Mouse (Mus musculus): ENCODE results near the gene Pard6a. TPM values are rescaled to one million over a fixed set of nuclear protein-coding genes. Genes with fewer than 3 reads are reported as not detected.

Pard6a gene
- polyA plus RNA-seq, 1 experiment from 2014 or later: 18.0 TPM

DNA sequence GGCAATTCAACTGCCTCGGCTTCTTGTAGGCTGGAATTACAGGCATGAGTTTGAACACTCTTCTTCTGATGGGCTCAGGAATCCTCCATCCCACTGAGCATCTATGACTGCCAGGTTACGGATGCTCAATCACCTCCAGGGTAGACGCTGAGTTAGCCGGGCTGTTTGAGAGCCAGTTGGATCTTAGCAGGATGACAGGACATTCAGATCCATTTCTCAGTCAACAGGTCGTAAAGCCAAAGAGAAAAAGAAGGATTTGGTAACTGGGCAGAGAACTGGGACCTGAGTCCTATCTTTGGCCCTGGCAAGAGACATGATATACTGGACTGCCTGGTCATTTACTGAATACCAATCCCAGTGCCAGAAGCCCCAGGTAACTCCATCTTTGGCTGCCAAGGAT, 38.3 kb downstream of the Pard6a start:
- H3K36me3 ChIP-seq (ENCODE audit: insufficient read depth, low read length): peaks cover 6% of the 10 kb centered on the region; the same call in 1 of the 2 replicates
- H3K4me3 ChIP-seq (ENCODE audit: low read length): no peak overlapping the region
- no peak overlapping the region for H3K27ac ChIP-seq (ENCODE audit: low read length)
- H3K4me2 ChIP-seq (replicated peaks; ENCODE audit: low read depth, low read length): no peak overlapping the region
- WGBS: 84% methylated on average over 5 of the region's 5 CpGs
- ATAC-seq (ENCODE audit: low FRiP score, low TSS enrichment): no peak
- no peaks in the 10 kb centered on the region for H3K27me3 ChIP-seq (ENCODE audit: insufficient read depth, low read length)
- H3K9ac ChIP-seq (replicated peaks; ENCODE audit: low read length): no peak overlapping the region
- peaks cover 3% of the 10 kb centered on the region; the same call in 1 of the 2 replicates for H3K4me1 ChIP-seq (ENCODE audit: insufficient read depth, low read length)
- H3K9me3 ChIP-seq (ENCODE audit: low read length): no peaks in the 10 kb centered on the region

DNA sequence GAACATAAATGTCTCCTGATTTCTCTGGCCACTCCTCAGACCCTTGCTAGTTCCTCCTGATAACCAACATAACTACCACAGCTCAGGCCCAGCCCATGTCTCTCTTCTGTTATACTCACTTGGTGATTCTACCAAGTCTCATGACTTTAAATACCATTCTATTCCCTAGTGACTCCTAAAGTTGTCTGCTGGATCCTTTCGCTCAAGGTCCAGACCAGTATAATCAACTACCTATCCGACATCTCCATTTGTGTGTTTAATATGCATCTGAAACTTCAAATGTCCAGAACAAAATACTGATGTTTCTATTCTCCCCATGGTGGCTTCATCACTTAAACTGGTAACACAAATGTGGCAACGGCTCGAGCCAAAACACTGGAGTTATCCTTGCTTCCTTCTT, 42.4 kb downstream of the Pard6a start:
- no peak for ATAC-seq (ENCODE audit: low FRiP score, low TSS enrichment)
- H3K9ac ChIP-seq (replicated peaks; ENCODE audit: low read length): no peak overlapping the region
- peaks cover 13% of the 10 kb centered on the region for H3K4me1 ChIP-seq (ENCODE audit: insufficient read depth, low read length)
- WGBS: 64% methylated on average over 4 of the region's 4 CpGs
- H3K9me3 ChIP-seq (ENCODE audit: low read length): no peaks in the 10 kb centered on the region
- no peaks in the 10 kb centered on the region for H3K27me3 ChIP-seq (ENCODE audit: insufficient read depth, low read length)
- H3K4me2 ChIP-seq (replicated peaks; ENCODE audit: low read depth, low read length): no peak overlapping the region
- H3K27ac ChIP-seq (ENCODE audit: low read length): peak overlapping the region; percentile 19; the same call in 1 of the 2 replicates
- H3K36me3 ChIP-seq (ENCODE audit: insufficient read depth, low read length): no peaks in the 10 kb centered on the region
- H3K4me3 ChIP-seq (ENCODE audit: low read length): no peak overlapping the region

DNA sequence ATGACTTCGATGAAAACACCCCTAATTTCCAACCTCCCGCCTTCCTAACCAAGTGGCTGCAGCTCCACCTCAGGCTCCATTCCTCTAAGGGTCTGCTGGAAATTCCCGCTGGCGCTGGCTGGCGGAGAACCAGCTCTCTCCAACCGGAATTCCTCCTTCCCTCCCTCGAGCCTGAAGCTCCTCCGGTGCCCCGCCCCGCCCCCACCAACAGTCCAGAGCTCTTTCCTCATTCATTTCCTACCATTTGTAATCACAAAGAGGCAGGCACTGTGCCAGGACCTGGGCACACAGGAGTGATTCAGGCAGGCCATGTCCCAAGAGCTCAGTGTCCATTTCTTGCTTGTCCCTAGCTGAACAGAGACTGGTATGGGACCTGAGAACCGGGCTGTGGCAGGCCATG, 49.7 kb downstream of the Pard6a start:
- H3K9me3 ChIP-seq (ENCODE audit: low read length): no peaks in the 10 kb centered on the region
- peaks cover 30% of the 10 kb centered on the region for H3K4me1 ChIP-seq (ENCODE audit: insufficient read depth, low read length)
- no peak overlapping the region for H3K4me3 ChIP-seq (ENCODE audit: low read length)
- 6% methylated on average over 11 of the region's 11 CpGs for WGBS
- H3K27ac ChIP-seq (ENCODE audit: low read length): peak overlapping the region; percentile 74
- H3K36me3 ChIP-seq (ENCODE audit: insufficient read depth, low read length): no peaks in the 10 kb centered on the region
- H3K27me3 ChIP-seq (ENCODE audit: insufficient read depth, low read length): no peaks in the 10 kb centered on the region
- H3K4me2 ChIP-seq (replicated peaks; ENCODE audit: low read depth, low read length): peak overlapping the region; percentile 40
- ATAC-seq (ENCODE audit: low FRiP score, low TSS enrichment): peak; percentile 67
- H3K9ac ChIP-seq (replicated peaks; ENCODE audit: low read length): peak overlapping the region; percentile 36; the same call in 1 of the 2 replicates

Other genes with a start within 250 kb of the Pard6a start
- 22.2 and 24.8 TPM in 2 replicates for gene Tppp3, start 229.6 kb upstream of the Pard6a start, polyA plus RNA-seq (2015; fragmentation: Nextera tagmentation; extraction: Ambion mirVana)
- 49.6 and 51.1 TPM in 2 replicates for gene Zdhhc1, start 204.2 kb upstream of the Pard6a start, polyA plus RNA-seq (2015; fragmentation: Nextera tagmentation; extraction: Ambion mirVana)
- gene Hsd11b2, start 182.4 kb upstream of the Pard6a start, polyA plus RNA-seq (2015; fragmentation: Nextera tagmentation; extraction: Ambion mirVana): 39.3 and 39.9 TPM in 2 replicates
- 106 and 111 TPM in 2 replicates for gene Atp6v0d1, start 135.1 kb upstream of the Pard6a start, polyA plus RNA-seq (2015; fragmentation: Nextera tagmentation; extraction: Ambion mirVana)
- gene Ripor1, start 95.9 kb upstream of the Pard6a start, polyA plus RNA-seq (2015; fragmentation: Nextera tagmentation; extraction: Ambion mirVana): 44.5 and 46.3 TPM in 2 replicates
- 117 and 134 TPM in 2 replicates for gene Ctcf, start 64.6 kb upstream of the Pard6a start, polyA plus RNA-seq (2015; fragmentation: Nextera tagmentation; extraction: Ambion mirVana)
- 0.84 and 1.2 TPM in 2 replicates for gene Agrp, start 63.8 kb upstream of the Pard6a start, polyA plus RNA-seq (2015; fragmentation: Nextera tagmentation; extraction: Ambion mirVana)
- gene Carmil2, start 14.9 kb upstream of the Pard6a start, polyA plus RNA-seq (2015; fragmentation: Nextera tagmentation; extraction: Ambion mirVana): 0.49 and 0.52 TPM in 2 replicates
- 65.7 and 67.6 TPM in 2 replicates for gene Acd, start within 50 bp of the Pard6a start, polyA plus RNA-seq (2015; fragmentation: Nextera tagmentation; extraction: Ambion mirVana)
- not detected in 2 replicates for gene 4933405L10Rik, start 6.5 kb downstream of the Pard6a start, polyA plus RNA-seq (2015; fragmentation: Nextera tagmentation; extraction: Ambion mirVana)
- 29.0 and 34.1 TPM in 2 replicates for gene Enkd1, start 7.1 kb downstream of the Pard6a start, polyA plus RNA-seq (2015; fragmentation: Nextera tagmentation; extraction: Ambion mirVana)
- 24.9 and 25.7 TPM in 2 replicates for gene Gfod2, start 57.5 kb downstream of the Pard6a start, polyA plus RNA-seq (2015; fragmentation: Nextera tagmentation; extraction: Ambion mirVana)
- 10.7 and 13.3 TPM in 2 replicates for gene Ranbp10, start 126.2 kb downstream of the Pard6a start, polyA plus RNA-seq (2015; fragmentation: Nextera tagmentation; extraction: Ambion mirVana)
- gene Tsnaxip1, start 126.6 kb downstream of the Pard6a start, polyA plus RNA-seq (2015; fragmentation: Nextera tagmentation; extraction: Ambion mirVana): 0.21 and 0.24 TPM in 2 replicates
- 44.7 and 46.3 TPM in 2 replicates for gene Cenpt, start 152.1 kb downstream of the Pard6a start, polyA plus RNA-seq (2015; fragmentation: Nextera tagmentation; extraction: Ambion mirVana)
- gene Thap11, start 154.0 kb downstream of the Pard6a start, polyA plus RNA-seq (2015; fragmentation: Nextera tagmentation; extraction: Ambion mirVana): 65.2 and 66.1 TPM in 2 replicates
- gene Nutf2, start 159.4 kb downstream of the Pard6a start, polyA plus RNA-seq (2015; fragmentation: Nextera tagmentation; extraction: Ambion mirVana): 186 and 242 TPM in 2 replicates
- 58.8 and 61.1 TPM in 2 replicates for gene Edc4, start 179.7 kb downstream of the Pard6a start, polyA plus RNA-seq (2015; fragmentation: Nextera tagmentation; extraction: Ambion mirVana)
- gene Nrn1l, start 192.4 kb downstream of the Pard6a start, polyA plus RNA-seq (2015; fragmentation: Nextera tagmentation; extraction: Ambion mirVana): 0.53 and 0.85 TPM in 2 replicates
- gene Pskh1, start 199.3 kb downstream of the Pard6a start, polyA plus RNA-seq (2015; fragmentation: Nextera tagmentation; extraction: Ambion mirVana): 44.3 and 46.7 TPM in 2 replicates
- 0.82 and 1.8 TPM in 2 replicates for gene Ctrl, start 232.7 kb downstream of the Pard6a start, polyA plus RNA-seq (2015; fragmentation: Nextera tagmentation; extraction: Ambion mirVana)
- 33.3 and 46.5 TPM in 2 replicates for gene Psmb10, start 237.3 kb downstream of the Pard6a start, polyA plus RNA-seq (2015; fragmentation: Nextera tagmentation; extraction: Ambion mirVana)
- gene Lcat, start 242.2 kb downstream of the Pard6a start, polyA plus RNA-seq (2015; fragmentation: Nextera tagmentation; extraction: Ambion mirVana): 1.3 and 1.8 TPM in 2 replicates

Measured in kidney, embryonic 16.5 days (tissue).